Mouse (Mus musculus): ENCODE results near the gene Kcnh1. TPM values are rescaled to one million over a fixed set of nuclear protein-coding genes. Genes with fewer than 3 reads are reported as not detected.
A peak's percentile ranks its signal among the peaks of the same experiment; 100 is the strongest.

Gene Kcnh1
- polyA plus RNA-seq, 3 experiments from 2014 or later = not detected

DNA sequence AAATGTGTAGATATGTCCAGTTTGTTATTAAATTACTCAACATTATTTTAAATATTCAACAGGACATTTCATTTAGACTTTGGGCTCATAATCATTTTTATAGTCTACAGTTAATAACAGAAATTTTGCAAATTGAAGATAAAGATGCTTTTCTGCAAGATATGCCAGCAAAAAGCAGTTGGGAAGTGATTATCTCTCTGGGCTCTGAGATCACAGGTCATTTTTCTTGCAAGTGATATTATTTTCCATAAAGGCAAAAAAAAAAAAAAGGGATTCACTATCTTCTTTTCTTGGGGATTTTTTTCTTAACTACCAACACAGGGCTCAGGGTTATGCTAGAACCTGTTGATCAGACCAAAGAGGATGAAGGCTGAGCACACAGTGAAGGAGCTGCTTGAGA lies 342.4 kb downstream of the Kcnh1 start:
- ATAC-seq = no peak

DNA sequence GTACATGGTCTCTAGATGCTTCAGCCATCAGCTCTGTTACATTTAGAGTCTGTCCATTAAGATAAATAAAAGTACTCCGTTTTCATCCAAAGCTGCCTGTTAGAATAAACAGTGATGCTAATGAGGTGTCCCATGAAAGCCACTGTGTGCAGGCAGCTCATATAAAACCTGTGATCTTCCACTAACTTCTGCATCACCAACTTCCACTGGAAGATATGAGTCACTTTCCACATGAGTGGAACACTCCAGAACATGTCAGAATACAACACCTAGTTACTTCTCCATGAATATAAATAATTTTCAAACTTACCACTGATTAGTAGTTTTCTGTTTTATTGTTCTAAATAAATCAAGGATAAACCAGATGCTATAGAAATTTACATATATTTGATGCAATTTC lies 345.9 kb downstream of the Kcnh1 start:
- ATAC-seq = peak; percentile 60

DNA sequence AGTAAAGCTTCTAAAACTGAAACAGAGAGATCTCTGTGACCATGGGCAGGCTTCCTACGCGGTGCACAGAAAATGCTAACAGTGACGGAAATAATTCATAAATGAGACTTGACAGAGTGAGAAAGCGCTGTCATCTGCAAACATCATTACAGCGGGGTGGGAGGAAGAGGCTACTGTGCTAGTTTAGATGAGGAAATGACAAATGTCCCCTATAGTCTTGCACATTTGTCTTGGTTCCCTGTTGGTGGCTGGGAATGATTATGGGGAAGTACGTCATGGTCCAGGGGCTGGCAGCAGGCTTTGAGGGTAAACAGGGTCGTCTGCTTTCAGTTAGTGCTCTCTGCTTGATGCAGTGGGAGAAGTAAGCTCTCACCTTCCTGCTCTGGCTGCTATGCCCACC lies 346.6 kb downstream of the Kcnh1 start:
- ATAC-seq = peak; percentile 57

DNA sequence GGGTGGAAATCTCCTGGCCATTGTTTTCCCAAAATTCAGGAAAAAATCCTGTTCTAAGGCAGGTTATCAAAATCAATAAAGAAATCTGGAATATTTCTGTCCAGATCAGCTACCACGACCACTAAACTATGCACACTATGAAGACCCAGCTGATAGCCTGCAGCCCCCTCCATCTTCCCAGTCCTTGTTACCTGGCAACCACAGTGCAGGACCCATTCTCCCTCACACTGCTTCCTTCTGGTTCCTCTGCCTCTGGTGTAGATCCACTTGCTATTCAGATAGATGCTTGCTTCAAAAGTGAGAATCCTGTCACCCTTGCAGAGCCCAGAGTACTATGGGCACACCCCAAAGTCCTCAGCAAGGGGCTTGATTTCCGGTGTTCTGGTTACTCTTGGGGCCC lies 351.5 kb downstream of the Kcnh1 start:
- ATAC-seq = no peak

GRCm38 (mm10) chr1:192543686-192544085 lies 353.1 kb downstream of the Kcnh1 start:
- no peak for ATAC-seq

GRCm38 (mm10) chr1:192544091-192544490 lies 353.5 kb downstream of the Kcnh1 start:
- no peak for ATAC-seq

DNA sequence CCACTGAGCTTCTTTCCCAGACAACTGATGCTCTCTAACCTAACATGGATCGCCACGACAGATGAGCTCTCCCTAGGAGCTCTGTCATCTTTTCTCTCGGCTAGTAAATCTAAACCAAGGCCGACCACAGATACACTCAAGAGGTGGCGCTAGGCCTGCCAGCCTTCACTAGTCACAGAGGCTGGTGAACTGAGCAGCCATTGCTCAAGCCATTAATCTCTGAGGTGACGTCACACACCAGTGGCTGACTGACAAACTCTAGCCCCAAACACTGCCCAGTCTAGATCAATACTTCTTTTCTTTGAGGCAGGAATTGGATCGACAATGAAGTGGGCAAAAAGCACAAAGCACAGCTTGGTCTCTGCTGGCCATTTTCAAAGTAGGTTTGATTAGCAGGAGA lies 354.3 kb downstream of the Kcnh1 start:
- no peak for ATAC-seq

DNA sequence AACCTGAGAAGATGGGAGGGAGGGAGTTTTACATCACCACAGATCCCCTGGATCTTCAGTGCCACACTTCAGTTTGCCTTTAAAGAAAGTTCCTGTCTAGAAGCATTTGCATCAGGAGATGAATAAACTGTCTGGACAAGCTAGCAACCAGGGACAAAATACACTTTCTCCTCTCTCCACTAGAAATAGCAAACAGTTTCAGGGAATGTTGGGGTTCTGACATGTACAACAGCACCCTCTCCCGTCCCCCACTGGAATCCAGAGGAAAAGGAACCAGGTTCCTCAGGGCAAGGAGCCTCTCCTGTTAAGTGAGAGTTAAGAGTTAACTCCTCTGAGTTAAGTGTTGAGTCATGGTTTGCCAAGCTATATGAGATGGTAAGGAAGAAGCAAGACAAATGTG lies 356.3 kb downstream of the Kcnh1 start:
- ATAC-seq = no peak

DNA sequence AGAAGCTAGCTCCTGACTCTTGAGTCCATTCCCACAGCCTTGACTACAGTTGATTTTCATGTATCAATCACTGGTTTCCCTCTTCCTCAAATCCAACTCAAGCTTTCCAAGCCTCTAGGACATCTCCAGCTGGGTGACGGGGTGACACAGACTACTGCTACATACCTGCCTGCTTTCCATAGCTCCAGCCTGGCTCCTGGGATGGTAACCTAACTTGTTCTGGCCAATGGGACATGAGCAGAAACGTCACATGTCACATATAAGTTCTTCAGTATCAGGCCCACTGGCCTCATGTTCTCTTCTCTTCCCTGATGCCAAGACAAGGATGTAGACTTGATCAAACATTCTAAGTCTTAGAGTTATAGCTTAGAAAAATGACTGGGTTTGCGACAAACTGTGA lies 360.0 kb downstream of the Kcnh1 start:
- no peak for ATAC-seq

- no peak for ATAC-seq
Observed at GRCm38 (mm10) chr1:192555516-192555915, 364.9 kb downstream of the Kcnh1 start.

DNA sequence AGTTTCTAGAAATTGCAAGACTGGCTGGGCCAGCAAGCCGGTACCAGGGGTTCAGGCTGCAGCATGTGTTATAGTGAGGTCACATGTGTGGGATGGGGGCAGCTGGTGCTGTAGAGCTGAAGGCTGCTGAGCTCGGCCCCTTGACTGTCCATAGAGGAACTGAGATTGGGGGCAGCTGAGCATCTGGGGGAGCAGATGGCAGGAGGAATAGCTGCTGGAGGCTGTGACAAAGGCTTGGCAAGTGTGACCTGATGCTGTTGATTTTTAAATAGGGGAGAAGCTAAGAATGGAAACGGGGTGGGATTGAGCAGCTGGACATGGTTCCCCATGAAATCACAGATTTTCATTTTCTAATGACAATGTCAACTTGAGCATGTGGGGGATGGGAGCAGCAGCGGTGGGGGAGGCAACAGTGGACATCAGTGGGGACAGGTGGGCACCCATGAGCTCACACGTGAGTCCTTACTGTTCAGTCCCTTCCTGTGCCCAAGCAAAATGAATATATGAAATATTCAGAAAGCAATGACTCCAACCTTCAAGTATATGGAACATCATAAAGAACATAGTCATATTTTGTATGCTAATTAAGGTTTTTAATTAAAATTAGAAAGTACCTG lies 367.5 kb downstream of the Kcnh1 start:
- ATAC-seq = no peak

DNA sequence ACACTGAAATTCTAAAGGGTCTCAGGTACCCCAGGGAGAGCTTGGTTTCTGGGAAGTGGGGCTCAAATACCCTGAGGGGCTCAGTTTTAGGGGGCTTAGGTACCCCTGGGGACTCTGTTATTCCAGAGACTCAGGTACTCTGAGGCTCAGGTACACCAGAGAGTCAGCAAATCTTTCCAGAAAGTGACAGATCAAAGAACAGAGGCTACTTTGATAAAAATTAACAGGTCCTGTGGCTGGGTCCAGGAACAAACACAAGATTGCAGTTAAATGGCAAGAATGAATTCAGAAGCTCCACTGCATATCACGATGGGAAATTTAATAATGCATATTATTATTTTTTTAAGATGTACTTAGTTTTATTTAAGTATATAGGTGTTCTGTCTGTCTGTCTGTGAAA lies 368.8 kb downstream of the Kcnh1 start:
- ATAC-seq = no peak

Other genes starting within 250 kb of the Kcnh1 start
- gene Rd3, start 213.4 kb upstream of the Kcnh1 start, polyA plus RNA-seq (2017; shearing (Covaris generic)) = under 1 TPM; 0.51 to 0.95 (median 0.88) TPM
- 10 to 100 TPM; 51.7 to 69.8 (median 67.4) TPM for gene Traf5, start 98.2 kb upstream of the Kcnh1 start, polyA plus RNA-seq (2017; shearing (Covaris generic))
- gene Rcor3, start 52.7 kb upstream of the Kcnh1 start, polyA plus RNA-seq (2017; shearing (Covaris generic)) = 10 to 100 TPM; 10.9 to 19.9 (median 14.6) TPM

All from inflammation-experienced regulatory T-cells, adult 6 months (primary cell).